Mouse (Mus musculus): Measurements from ENCODE around the gene Pdlim4. TPM values are rescaled to one million over a fixed set of nuclear protein-coding genes. Genes with fewer than 3 reads are reported as not detected.

Gene Pdlim4
- polyA plus RNA-seq, 1 experiment from 2014 or later: 9.5 TPM

DNA sequence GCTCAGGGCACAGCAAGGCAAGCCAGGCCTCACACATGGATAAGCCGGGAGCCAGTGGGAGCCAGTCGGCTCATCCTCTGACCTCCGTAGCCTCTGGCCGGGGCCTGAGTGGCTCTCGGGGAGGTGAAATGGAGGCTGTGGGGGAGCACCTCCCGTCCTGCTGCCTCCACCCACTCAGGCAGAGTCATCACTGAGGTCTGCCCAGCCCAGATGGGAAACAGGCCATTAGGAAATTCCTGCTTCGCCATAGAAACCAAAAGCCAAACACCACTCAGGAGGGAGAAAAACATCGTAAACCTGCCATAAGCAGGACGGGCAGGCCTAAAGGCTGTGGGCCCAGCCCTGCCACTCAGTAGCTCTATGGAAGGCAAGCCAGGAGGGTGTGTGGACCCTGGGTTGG, 8.5 kb downstream of the Pdlim4 start:
- H3K9me3 ChIP-seq: no peaks in the 10 kb centered on the region
- H3K27ac ChIP-seq (replicated peaks): no peak overlapping the region
- H3K4me3 ChIP-seq: no peak overlapping the region
- H3K27me3 ChIP-seq (replicated peaks): peaks cover 44% of the 10 kb centered on the region
- H3K36me3 ChIP-seq: no peaks in the 10 kb centered on the region
- H3K9ac ChIP-seq: no peak overlapping the region
- no peak for ATAC-seq (ENCODE audit: extremely low read depth, insufficient number of reproducible peaks, low FRiP score, low TSS enrichment)
- 49% methylated on average over 9 of the region's 9 CpGs for WGBS
- peaks cover 62% of the 10 kb centered on the region for H3K4me1 ChIP-seq
- no peak overlapping the region for H3K4me2 ChIP-seq

- ATAC-seq (ENCODE audit: extremely low read depth, insufficient number of reproducible peaks, low FRiP score, low TSS enrichment): no peak
- Histone ChIP-seq H3K9ac (no peak overlapping the region), H3K36me3 (no peaks in the 10 kb centered on the region), H3K4me1 (peaks cover 54% of the 10 kb centered on the region), H3K27ac (replicated peaks) (no peak overlapping the region), H3K4me3 (no peak overlapping the region), H3K27me3 (replicated peaks) (peaks cover 43% of the 10 kb centered on the region), H3K4me2 (no peak overlapping the region), H3K9me3 (no peaks in the 10 kb centered on the region)
- WGBS: 18% methylated on average over 1 of the region's 1 CpGs
These were observed 9.3 kb downstream of the Pdlim4 start for GRCm38 (mm10) chr11:54059526-54059925.

DNA sequence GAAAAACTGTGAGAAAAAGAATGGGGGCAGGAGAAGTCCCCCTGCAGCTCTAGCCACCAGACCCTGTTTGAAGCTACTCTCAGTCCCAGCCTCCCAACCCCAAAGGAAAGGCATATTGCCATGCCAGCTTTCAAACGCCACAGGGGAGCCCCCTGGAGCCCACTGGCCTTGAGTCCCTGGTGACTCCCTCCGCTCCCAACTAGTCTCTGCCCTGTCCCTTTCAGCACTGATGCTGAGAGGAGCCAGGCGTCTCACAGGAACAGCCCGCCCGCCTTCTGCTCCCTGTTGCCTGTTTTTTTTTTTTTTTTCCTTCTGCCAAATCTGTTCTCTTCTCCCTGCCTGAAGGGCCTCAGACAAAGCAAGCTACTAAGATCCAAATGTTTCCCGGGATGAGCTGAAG, 10.2 kb downstream of the Pdlim4 start:
- Histone ChIP-seq H3K4me2 (peak overlapping the region; percentile 3; the same call in 1 of the 2 replicates), H3K9ac (no peak overlapping the region)

DNA sequence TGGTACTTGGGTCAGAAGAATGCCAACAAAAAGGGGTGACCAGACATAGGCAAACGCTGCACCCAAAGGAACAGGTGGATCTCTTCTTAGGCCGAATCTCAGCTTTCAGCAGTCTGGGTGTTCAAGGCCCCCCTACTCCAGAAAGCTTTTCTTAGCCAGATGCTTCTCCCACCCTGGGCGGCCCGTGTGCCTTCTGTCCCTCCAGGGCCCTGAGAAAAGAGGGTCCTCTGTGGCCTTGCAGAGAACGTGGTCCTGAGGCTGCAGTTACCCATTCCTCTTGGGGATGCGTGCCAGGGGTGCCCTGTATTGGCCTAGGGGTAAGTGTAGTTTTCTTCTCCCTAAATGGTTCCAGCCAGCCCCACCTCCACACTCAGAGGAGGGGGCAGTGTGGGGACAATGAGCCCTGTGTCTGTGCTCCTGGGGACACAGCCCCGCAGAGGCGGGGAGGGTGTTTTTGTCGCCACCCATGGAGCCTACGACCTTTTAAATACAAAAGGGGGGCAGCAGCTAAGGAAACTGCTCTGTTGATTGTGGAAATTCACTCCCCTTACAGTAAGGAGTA, 10.7 kb downstream of the Pdlim4 start:
- Histone ChIP-seq H3K4me3 (no peak overlapping the region), H3K27me3 (replicated peaks) (peaks cover 37% of the 10 kb centered on the region), H3K27ac (replicated peaks) (no peak overlapping the region; the same call in 1 of the 2 replicates), H3K36me3 (no peaks in the 10 kb centered on the region), H3K9ac (no peak overlapping the region), H3K9me3 (no peaks in the 10 kb centered on the region), H3K4me2 (peak overlapping the region; percentile 3; the same call in 1 of the 2 replicates), H3K4me1 (peaks cover 47% of the 10 kb centered on the region)
- WGBS: 54% methylated on average over 10 of the region's 10 CpGs
- no peak for ATAC-seq (ENCODE audit: extremely low read depth, insufficient number of reproducible peaks, low FRiP score, low TSS enrichment)

More for the DNA sequence above, 10.2 kb downstream of the Pdlim4 start:
- no peaks in the 10 kb centered on the region for H3K9me3 ChIP-seq
- no peak for ATAC-seq (ENCODE audit: extremely low read depth, insufficient number of reproducible peaks, low FRiP score, low TSS enrichment)
- peaks cover 47% of the 10 kb centered on the region for H3K4me1 ChIP-seq
- 28% methylated on average over 6 of the region's 6 CpGs for WGBS
- H3K36me3 ChIP-seq: no peaks in the 10 kb centered on the region
- peaks cover 36% of the 10 kb centered on the region for H3K27me3 ChIP-seq (replicated peaks)
- peak overlapping the region; percentile 1; the same call in 1 of the 2 replicates for H3K27ac ChIP-seq (replicated peaks)
- no peak overlapping the region for H3K4me3 ChIP-seq

- 30% methylated on average over 2 of the region's 2 CpGs for WGBS
- Histone ChIP-seq H3K36me3 (no peaks in the 10 kb centered on the region), H3K4me1 (peaks cover 40% of the 10 kb centered on the region), H3K4me3 (no peak overlapping the region), H3K9me3 (no peaks in the 10 kb centered on the region), H3K4me2 (no peak overlapping the region), H3K27ac (replicated peaks) (no peak overlapping the region), H3K9ac (no peak overlapping the region), H3K27me3 (replicated peaks) (peaks cover 40% of the 10 kb centered on the region)
- ATAC-seq (ENCODE audit: extremely low read depth, insufficient number of reproducible peaks, low FRiP score, low TSS enrichment): no peak
These were observed 11.4 kb downstream of the Pdlim4 start for GRCm38 (mm10) chr11:54057428-54057827.

DNA sequence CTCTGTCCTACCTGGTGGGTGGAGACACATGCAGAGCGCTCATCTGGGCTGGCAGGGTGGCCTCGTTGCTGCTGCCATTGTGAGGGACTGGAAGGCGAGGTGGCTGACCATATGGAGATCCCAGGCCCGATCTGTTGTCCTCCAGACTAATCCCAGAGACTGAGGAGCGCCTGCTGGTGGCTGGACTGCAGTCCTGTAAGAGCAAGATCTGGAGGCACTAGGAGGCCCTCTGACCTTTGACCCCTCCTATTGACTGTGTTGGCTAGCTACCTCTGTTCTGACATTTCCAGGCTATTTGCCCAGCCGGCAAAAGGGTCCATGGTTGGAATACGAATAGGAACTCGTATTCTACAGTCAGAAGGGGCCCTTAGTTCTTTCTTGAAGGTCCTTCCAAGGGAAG, 12.7 kb downstream of the Pdlim4 start:
- no peak overlapping the region for H3K4me2 ChIP-seq
- no peak overlapping the region for H3K4me3 ChIP-seq
- no peaks in the 10 kb centered on the region for H3K9me3 ChIP-seq
- no peak overlapping the region for H3K27ac ChIP-seq (replicated peaks)
- H3K36me3 ChIP-seq: no peaks in the 10 kb centered on the region
- ATAC-seq (ENCODE audit: extremely low read depth, insufficient number of reproducible peaks, low FRiP score, low TSS enrichment): no peak
- peaks cover 29% of the 10 kb centered on the region for H3K4me1 ChIP-seq
- WGBS: 63% methylated on average over 8 of the region's 8 CpGs
- peaks cover 37% of the 10 kb centered on the region for H3K27me3 ChIP-seq (replicated peaks)
- H3K9ac ChIP-seq: no peak overlapping the region

- no peak for ATAC-seq (ENCODE audit: extremely low read depth, insufficient number of reproducible peaks, low FRiP score, low TSS enrichment)
- WGBS: 31% methylated on average over 6 of the region's 6 CpGs
- H3K9me3 ChIP-seq: no peaks in the 10 kb centered on the region
- no peak overlapping the region for H3K9ac ChIP-seq
- H3K4me1 ChIP-seq: peaks cover 14% of the 10 kb centered on the region
- no peaks in the 10 kb centered on the region for H3K36me3 ChIP-seq
- no peak overlapping the region for H3K27ac ChIP-seq (replicated peaks)
- no peak overlapping the region for H3K4me3 ChIP-seq
- no peak overlapping the region for H3K4me2 ChIP-seq
- H3K27me3 ChIP-seq (replicated peaks): peaks cover 37% of the 10 kb centered on the region
These were observed 14.6 kb downstream of the Pdlim4 start for GRCm38 (mm10) chr11:54054257-54054656.

DNA sequence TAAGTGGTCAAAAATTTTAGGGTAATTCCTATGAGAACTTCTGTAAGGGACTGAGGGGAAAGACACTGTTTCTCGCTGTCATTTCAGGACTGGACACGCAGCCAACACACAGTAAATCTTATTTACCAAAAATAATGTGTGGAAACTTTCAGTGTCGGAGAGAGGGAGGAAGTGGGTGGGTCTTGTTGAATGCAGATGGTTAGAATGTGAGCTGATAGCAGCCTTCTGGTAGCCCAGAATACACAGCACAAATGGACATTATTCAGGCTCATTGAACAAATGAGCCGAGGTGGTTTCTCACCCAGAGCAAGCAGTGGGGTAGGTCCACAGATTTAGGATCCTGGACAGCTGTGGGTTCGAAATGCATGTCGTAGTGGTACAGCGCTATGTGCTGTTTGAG, 15.7 kb downstream of the Pdlim4 start:
- no peaks in the 10 kb centered on the region for H3K9me3 ChIP-seq
- no peak overlapping the region for H3K27ac ChIP-seq (replicated peaks)
- H3K4me3 ChIP-seq: no peak overlapping the region
- H3K36me3 ChIP-seq: no peaks in the 10 kb centered on the region
- H3K9ac ChIP-seq: no peak overlapping the region
- 71% methylated on average over 7 of the region's 7 CpGs for WGBS
- H3K4me1 ChIP-seq: peaks cover 3% of the 10 kb centered on the region
- no peak overlapping the region for H3K4me2 ChIP-seq
- ATAC-seq (ENCODE audit: extremely low read depth, insufficient number of reproducible peaks, low FRiP score, low TSS enrichment): no peak
- peaks cover 37% of the 10 kb centered on the region for H3K27me3 ChIP-seq (replicated peaks)

DNA sequence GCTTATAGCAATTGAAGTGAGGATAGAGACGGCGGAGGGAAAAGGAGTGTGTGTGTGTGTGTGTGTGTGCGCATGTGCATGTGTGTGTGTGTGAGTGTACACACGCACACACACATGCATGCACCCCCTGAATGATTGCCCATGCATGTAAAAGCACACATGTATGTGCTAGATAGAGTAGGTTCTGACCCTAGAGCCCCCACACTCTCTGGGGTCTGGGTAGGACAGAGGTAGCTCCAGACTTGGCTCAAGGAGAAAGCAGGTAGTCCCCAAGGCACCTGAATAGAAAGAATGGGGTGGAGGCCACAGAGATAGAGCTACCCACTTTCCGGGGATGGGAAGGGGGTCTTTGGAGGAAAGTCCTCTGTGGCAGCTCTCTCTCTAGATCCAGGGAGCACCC, 16.7 kb downstream of the Pdlim4 start:
- H3K4me1 ChIP-seq: no peaks in the 10 kb centered on the region
- no peak overlapping the region for H3K4me3 ChIP-seq
- ATAC-seq (ENCODE audit: extremely low read depth, insufficient number of reproducible peaks, low FRiP score, low TSS enrichment): no peak
- no peak overlapping the region for H3K4me2 ChIP-seq
- H3K9me3 ChIP-seq: no peaks in the 10 kb centered on the region
- H3K27ac ChIP-seq (replicated peaks): no peak overlapping the region
- no peaks in the 10 kb centered on the region for H3K36me3 ChIP-seq
- no peak overlapping the region for H3K9ac ChIP-seq
- peaks cover 31% of the 10 kb centered on the region for H3K27me3 ChIP-seq (replicated peaks)
- 85% methylated on average over 5 of the region's 5 CpGs for WGBS

DNA sequence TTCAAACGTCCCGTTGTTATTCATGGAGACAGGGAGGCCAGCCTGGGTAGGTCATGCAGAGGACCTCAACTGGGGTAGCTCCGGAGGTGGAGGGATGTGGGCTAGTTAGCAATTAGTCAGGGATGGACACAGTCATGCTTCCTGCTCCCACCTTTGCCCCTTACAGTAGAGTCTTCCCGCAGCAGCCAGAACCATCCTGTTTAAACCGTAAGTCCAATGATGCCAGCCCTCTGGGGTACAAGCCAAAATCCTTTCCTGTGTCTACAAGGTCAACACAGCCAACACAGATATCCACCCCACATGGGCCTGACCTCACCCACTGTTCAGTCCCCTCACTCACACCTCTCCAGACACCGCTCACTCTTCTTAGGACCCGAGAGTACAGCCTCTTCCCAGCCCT, 17.7 kb downstream of the Pdlim4 start:
- H3K27me3 ChIP-seq (replicated peaks): peaks cover 24% of the 10 kb centered on the region
- no peaks in the 10 kb centered on the region for H3K4me1 ChIP-seq
- H3K27ac ChIP-seq (replicated peaks): no peak overlapping the region
- H3K4me3 ChIP-seq: no peak overlapping the region
- no peaks in the 10 kb centered on the region for H3K36me3 ChIP-seq
- 82% methylated on average over 7 of the region's 7 CpGs for WGBS
- H3K9ac ChIP-seq: no peak overlapping the region
- H3K9me3 ChIP-seq: no peaks in the 10 kb centered on the region
- no peak for ATAC-seq (ENCODE audit: extremely low read depth, insufficient number of reproducible peaks, low FRiP score, low TSS enrichment)
- no peak overlapping the region for H3K4me2 ChIP-seq

DNA sequence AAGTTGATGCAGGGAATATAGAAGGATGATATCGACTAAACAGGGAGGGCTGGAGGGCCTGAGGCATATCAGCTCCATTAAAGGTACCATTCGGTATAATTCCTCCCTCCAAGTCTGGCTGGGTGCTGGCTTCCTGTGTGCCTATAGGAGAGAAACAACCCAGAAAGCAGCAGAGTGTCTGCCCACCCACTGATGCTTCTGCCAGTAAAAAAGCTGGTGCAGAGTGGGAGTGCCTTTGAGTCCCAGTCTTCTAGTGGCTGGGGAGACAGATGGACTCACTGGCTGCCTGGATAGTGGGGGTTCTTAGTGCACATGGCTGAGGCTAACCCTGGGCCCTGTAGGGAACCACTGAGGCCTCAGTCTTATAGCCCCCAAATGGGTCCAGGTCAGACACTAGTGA, 18.6 kb downstream of the Pdlim4 start:
- no peak overlapping the region for H3K9ac ChIP-seq
- no peaks in the 10 kb centered on the region for H3K4me1 ChIP-seq
- no peak overlapping the region for H3K4me3 ChIP-seq
- no peak overlapping the region for H3K4me2 ChIP-seq
- peaks cover 16% of the 10 kb centered on the region for H3K27me3 ChIP-seq (replicated peaks)
- no peak overlapping the region for H3K27ac ChIP-seq (replicated peaks)
- 63% methylated on average over 2 of the region's 2 CpGs for WGBS
- H3K9me3 ChIP-seq: no peaks in the 10 kb centered on the region
- ATAC-seq (ENCODE audit: extremely low read depth, insufficient number of reproducible peaks, low FRiP score, low TSS enrichment): no peak
- no peaks in the 10 kb centered on the region for H3K36me3 ChIP-seq

DNA sequence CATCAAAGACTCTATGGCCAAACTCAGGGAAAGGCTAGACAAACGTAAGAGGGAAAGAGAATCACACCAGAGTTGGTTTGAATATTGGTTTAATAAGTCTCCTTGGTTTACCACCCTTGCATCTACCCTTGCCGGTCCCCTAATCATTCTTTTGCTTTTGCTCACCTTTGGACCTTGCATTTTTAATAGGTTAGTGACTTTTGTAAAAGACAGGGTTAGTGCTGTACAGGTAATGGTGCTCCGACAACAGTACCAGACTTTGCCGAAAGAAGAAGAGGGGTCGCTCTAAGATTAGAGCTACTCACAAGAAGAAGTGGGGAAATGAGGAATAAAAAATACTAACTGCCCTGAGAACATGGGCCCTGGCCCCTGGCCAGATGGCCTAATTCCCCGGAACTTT, 28.1 kb downstream of the Pdlim4 start:
- Histone ChIP-seq H3K36me3 (no peaks in the 10 kb centered on the region), H3K9me3 (no peaks in the 10 kb centered on the region), H3K4me2 (no peak overlapping the region), H3K4me3 (no peak overlapping the region), H3K27me3 (replicated peaks) (peaks cover 3% of the 10 kb centered on the region; the same call in 1 of the 2 replicates), H3K9ac (no peak overlapping the region), H3K27ac (replicated peaks) (no peak overlapping the region), H3K4me1 (no peaks in the 10 kb centered on the region)
- ATAC-seq (ENCODE audit: extremely low read depth, insufficient number of reproducible peaks, low FRiP score, low TSS enrichment): no peak
- 92% methylated on average over 6 of the region's 6 CpGs for WGBS
